Mouse (Mus musculus) kidney, postnatal 36 days (tissue): Measurements from ENCODE around the gene Gins1.
"Not testable (repeated sequence)": the region's sequence is repeated elsewhere in the genome, so short reads cannot be mapped to it uniquely, and the experiment has no call there.

Experiments
- DNase-seq, 2 experiments: peaks; one replicate each; pipeline ENCODE4 v3.0.0; 2021 to 2022; ENCODE audit warnings: mixed read lengths in 2 of 2

Gins1 gene

DNA sequence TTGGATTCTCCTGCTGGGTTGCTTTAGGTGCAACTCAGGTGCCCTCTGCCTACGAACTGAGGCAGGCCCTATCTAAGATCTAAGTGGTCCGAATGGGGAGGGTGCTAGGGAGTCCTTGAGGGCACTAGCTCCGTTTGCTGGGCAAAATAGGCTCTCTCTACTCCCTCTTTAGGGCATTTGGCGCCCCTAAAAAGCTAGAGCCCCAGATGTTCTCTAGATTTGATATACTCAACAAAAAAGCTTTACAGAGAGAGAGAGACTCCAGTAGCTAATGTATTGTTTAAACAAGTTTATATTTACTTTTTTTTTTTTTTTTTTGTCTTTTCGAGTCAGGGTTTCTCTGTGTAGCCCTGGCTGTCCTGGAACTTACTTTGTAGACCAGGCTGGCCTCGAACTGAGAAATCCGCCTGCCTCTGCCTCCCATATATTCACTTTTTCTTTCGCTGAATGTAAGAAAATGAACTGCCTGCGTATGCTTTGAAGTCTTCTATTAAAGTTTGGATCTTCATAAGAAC, at the start of gene Gins1:
TSS of gene Gins1 (plus strand) at position 465 of the 515 bp plus-strand sequence.
- no peak for DNase-seq

GRCm38 (mm10) chr2:150858724-150859487, 46.3 kb upstream of the Gins1 start:
- DNase-seq: peak; percentile 62 to 65

DNA sequence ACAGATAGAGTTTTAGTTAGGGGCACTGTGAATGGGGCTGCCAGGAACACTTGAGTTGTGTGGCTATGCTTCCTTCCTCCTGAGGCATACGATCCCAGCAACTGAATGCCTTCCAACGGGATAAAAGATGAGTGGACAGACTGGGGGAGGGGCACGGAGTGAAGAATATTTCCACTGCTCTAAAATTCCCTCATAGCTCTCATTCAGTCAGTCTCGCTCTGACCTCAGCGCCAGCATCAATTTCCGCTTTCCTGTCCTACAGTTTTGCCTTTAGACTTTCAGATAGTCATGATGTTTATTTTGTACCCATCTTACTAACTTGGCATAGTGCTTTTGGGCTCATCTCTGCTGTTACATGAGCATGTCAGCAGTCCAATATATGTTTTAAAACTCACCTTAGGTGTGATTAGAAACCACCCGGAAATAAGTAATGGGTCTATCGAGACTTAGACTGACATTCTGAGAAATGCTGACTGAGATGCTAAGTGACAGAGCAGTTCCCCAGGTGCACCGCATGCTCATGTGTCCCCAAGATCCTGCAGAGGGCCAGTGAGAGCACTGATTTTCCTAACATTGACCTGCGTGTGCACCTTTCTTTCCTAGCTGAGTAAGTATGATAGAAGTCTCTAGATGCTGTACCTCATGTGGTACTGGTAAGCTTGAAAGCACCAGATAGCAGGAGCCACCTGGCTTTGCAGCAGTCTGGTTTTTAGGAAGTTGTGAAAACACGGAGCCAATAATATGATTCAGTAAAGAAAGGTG, 45.3 kb upstream of the Gins1 start:
- DNase-seq: no peak

DNA sequence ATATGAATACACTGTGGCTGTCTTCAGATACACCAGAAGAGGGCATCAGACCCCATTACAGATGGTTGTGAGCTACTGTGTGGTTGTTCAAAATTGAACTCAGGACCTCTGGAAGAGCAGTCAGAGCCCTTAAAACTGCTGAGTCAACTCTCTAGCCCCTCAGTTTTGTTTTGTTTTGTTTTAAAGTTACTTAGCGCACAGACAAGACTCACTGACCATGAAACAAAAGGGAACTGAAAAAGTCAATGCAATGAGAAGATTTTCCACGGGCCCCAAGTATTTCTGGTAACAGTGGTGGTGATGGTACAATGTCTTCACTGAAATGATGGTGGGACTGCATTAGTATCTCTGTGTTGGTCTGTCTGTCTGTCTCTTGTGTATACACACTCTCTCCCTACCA, 44.1 kb upstream of the Gins1 start:
- DNase-seq: no peak

DNA sequence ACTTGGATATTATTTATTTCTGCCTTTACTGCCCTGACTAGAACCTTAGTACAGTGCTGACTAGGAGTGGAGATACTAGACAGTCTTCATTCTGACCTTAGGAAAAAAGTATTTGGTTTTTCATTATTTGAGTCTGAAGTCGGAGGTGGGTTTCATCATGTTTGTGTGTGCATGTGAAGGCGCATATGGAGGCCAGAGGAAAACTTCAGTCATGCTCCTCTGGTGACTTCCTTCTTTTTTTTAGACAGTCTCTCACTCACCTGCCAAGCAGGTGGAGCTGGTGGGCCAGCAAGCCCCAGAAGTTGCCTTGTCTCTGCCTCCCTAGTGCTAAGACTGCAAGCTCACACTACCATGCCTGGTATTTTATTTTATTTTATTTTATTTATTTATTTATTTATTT, 38.2 kb upstream of the Gins1 start:
- no peak for DNase-seq

DNA sequence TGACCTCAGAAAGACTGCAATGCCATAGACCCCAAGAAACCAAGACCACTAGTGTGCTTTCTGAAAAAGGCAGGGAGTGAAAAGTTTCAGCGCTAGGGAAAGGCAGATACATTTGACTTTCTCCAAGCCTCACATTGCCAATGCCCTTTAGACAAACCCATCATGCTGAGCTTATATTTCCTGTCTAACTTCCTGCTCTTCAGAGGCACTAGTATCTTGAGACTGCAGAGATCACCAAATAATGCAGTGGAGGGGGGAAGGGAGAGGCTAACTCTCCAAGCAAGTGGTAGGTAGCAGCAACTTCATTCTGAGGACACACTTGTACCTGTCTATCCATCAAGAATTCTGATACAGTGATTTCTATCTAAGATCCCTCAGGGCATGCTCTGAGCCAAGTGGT, 35.8 kb upstream of the Gins1 start:
- DNase-seq: no peak

DNA sequence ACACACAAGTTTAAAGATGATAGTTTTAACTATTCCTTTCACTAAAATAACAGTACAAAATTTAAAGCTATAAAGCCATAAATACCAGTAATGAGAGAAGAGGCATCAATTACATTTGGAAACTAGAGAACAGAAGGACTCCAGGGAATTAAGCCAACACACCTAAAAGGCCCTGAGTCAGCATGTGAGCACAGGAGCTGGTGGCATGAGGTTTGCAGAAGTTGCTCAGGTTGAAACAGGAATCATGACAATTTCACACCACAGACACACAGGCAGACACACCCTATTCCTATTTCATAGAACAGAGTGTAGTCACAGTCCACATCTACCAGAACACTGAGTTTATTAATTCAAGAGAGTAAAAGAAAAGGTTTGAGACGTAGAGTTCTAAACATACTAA, 30.7 kb upstream of the Gins1 start:
- DNase-seq: no peak

DNA sequence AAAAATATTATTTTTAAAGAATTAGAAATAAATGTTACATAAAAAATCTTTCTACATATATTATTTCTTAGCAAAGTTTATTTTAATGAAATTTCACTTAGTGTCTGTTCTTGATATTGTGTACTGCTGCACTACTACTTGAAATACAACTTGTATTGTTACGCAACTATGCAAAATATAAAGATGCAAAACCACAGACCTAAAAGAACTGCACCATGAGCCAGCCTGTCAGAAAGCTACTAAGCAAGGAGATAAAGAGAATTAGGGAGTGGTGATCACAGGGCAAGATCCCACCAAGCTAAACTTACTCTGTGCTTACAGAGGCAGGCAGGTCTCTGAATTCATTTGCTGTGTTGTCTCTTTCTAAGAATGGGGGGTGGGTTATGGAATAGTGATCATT, 30.0 kb upstream of the Gins1 start:
- no peak for DNase-seq

DNA sequence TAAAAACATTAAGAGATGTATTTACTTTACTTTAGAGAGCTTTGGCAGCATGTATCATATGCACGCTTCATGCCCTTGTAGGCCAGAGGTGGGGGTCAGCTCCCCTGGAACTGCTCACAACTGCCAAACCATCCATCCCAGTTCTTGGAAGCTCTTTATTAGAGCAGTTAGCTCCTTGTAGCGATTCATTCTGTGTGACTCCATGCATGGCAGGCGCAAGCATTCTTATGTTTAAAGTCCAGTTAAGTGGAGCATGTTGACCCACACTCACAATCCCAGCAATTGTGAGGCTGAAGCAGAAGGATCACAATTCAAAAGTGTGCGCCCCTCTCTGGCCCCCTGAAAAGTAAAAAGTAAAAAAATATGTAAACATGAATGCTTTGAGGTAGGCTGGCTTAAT, 27.6 kb upstream of the Gins1 start:
- DNase-seq: peak; percentile 45 to 48

GRCm38 (mm10) chr2:150884075-150884778, 21.0 kb upstream of the Gins1 start:
- DNase-seq: no peak

DNA sequence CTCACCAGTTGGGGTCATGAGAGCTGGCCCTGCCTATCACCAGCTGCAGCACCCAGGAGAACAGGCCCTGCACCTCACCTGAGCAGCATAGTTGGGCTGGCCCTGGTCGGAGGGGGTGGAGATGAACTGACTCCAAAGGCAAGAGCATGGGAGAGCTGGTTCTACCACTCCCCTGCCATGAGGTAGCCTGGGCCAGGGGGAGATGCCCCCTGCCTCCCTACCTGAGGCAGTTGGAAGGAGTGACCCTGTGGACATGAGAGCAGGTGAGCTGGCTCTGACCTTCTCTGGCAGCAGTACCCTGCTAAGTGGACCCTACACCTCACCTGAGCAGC, 20.5 kb upstream of the Gins1 start:
- no peak for DNase-seq

- DNase-seq: no peak
Measured at GRCm38 (mm10) chr2:150885814-150886213, 19.4 kb upstream of the Gins1 start.

DNA sequence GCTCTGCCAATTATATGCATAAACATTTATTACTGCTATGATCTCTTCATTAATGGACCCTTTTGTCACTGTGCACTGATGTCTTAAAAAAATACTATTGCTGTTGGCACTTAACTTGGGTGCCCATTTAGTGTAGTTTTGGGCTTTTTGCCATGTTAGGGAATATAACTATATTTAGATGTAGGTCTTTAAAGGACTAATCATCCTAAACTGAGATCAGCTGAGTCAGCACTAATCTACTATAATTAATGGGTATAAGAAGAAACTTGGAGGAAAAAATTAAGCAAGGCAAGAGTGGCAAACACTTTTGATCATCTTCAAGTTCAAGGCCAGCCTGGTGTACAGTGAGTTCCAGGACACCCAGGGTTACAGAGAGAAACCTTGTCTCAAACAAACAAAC, 18.9 kb upstream of the Gins1 start:
- no peak for DNase-seq

DNA sequence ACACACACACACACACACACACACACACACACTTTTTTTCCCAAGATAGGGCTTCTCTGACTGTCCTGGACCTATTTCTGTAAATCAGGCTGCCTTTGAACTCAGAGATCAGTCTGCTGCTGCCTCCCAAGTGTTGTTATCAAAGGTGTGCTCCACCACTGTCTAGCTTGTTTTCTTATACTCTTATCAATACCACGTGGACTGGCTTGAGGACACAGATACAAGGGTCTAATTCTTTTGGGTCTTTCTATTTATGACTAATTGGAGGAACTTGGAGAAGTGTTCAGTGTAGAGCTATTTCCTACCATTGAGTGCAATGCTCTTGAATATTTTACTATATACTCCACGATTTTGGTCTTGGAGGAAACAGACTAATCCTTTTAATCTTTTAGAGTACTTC, 17.8 kb upstream of the Gins1 start:
- DNase-seq: no peak

DNA sequence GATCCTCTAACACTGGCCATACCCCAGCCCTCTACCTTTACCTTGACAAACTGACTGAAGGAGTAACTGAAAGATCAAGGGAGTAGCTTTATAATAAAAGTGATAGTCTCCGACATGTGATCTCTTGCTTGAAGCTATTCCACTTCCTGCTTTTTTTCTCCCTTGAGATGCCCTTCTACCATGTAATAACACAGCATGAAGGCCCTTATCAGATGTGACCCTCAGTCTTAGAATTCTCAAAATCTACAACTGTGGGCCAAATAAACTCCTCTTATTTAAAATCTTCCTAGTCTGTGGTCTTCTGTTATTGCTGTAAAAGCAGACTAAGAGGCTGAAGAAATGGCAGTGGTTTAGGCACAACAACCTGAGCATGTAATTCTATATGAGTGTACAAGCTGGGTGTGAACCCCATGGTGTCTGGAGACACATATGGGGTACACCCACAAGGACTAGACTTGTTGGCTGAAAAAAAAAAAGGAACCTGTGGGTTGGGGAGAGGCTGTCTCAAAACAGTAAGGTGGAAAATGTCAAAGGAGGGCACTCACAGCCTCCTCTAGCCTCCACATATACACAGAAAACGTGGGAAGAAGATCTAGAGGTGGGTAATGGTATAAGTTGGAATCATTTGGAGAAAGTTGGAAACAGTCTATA, 10.5 kb upstream of the Gins1 start:
- no peak for DNase-seq

GRCm38 (mm10) chr2:150895691-150896252, 9.4 kb upstream of the Gins1 start:
- no peak for DNase-seq

DNA sequence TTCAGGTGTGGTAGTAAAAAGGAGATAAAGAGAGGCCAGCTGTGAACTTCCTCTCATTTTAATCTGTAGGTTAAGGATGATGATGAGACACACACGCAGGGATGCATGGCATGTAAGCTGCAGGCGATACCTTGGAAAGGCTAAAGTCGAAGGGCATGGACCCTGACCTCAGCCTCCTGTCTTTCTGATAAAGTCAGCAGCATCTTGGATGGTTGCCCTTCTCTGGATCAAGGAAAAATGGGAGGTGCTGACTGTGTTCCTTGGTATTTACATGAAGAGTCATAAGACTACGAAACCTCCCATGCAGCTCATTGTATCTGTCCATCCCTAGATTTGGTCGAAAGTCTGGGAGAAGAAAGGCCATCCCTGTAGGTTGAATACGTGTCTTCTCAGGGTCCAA, 4.9 kb upstream of the Gins1 start:
- no peak for DNase-seq

DNA sequence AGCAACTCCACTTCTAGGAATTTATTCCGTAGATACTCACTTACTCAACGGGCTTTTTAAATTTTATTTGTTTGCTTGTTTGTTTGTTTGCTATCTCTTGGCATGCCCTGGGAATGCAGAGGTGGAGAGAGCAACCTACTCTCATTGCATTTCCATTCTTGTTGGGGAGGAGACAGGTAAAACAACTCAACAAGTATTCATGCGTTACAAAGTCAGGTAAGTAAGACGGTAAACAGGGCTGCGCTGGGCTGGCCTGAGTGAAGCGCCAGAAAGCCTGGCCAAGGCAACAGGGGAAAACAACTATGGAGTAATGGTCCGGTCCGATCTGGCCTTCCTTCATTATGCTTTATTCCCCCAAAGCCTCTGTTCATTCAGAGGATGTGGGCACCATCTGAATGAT, 2.9 kb upstream of the Gins1 start:
- no peak for DNase-seq

- DNase-seq: peak; percentile 99 to 100
Measured at GRCm38 (mm10) chr2:150904272-150904935, 796 bp upstream of the Gins1 start, which contains the start of gene Abhd12. Abhd12 (minus strand) TSS chr2:150904741.

- DNase-seq: not testable (repeated sequence)
Measured at GRCm38 (mm10) chr2:150908881-150909280, 3.7 kb downstream of the Gins1 start.

- DNase-seq: peak; percentile 96 to 99
Measured at GRCm38 (mm10) chr2:150909429-150910039, 4.3 kb downstream of the Gins1 start.
